Mouse (Mus musculus): ENCODE measurements around the gene Ahdc1. TPM values are rescaled to one million over a fixed set of nuclear protein-coding genes. Genes with fewer than 3 reads are reported as not detected.
A peak's percentile ranks its signal among the peaks of the same experiment; 100 is the strongest.

The Ahdc1 gene
- polyA plus RNA-seq, 1 experiment, result 21.7 TPM

DNA sequence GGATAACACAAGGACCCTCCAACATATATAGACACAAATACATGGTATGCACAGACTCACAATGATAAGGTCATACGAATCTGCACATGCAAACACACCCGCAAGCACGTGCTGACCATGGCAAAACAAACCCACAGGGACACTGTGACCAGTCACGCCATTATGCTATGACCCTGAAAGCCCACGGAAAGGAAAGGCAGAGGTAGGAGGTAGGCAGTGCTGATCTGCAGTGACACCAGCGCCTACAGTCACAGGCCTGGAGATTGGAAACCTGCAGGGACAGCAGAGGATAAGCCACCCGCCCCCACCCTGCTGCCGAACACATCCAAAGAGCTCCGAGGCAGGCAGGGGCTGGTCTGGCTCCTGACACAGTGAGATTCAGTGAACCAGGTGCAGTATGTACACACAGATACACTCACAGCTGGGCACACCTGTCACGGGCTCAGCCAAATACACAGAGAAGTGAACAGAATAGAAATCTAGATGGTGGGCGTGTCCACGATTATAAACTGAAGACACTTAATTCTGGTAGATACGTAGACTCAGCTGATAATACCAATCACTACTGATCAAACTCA lies 42.0 kb downstream of the Ahdc1 start:
- TF ChIP-seq CTCF (IDR thresholded peaks at IDR 0.05; ENCODE audit: control insufficient read depth, insufficient read depth, low read length) (no peak), POLR2A (IDR thresholded peaks at IDR 0.05; ENCODE audit: borderline replicate concordance, control insufficient read depth, low read depth, low read length) (no peak)
- Histone ChIP-seq H3K27ac (ENCODE audit: control insufficient read depth, insufficient read depth, low read depth, low read length, poor library complexity) (no peak overlapping the region), H3K4me3 (replicated peaks; ENCODE audit: control insufficient read depth, low read depth, low read length) (no peak overlapping the region), H3K4me1 (ENCODE audit: control insufficient read depth, insufficient read depth, low read length) (peaks cover 18% of the 10 kb centered on the region)
- 82% methylated on average over 13 of the region's 13 CpGs for WGBS

DNA sequence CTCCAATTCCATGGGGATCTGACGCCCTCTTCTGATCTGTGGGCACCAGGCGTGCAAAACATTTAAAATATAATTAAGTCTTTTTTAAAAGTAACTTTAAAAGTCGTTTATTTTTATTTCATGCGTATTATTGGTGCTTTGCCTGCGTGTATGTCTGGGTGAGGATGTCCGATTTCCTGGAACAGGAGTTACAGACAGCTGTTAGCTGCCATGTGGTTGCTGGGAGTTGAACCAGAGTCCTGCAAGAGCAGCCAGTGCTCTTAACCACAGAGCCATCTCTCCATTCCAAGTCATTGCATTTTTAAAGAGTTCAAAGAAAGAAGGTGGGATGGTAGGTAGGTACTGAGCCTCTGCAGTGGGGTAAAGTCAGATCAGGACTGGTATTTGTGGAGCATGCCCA lies 43.5 kb downstream of the Ahdc1 start:
- H3K4me1 ChIP-seq (ENCODE audit: control insufficient read depth, insufficient read depth, low read length), result peaks cover 20% of the 10 kb centered on the region
- TF ChIP-seq CTCF (IDR thresholded peaks at IDR 0.05; ENCODE audit: control insufficient read depth, insufficient read depth, low read length) (no peak), POLR2A (IDR thresholded peaks at IDR 0.05; ENCODE audit: borderline replicate concordance, control insufficient read depth, low read depth, low read length) (no peak)
- 70% methylated on average over 6 of the region's 6 CpGs for WGBS
- no peak overlapping the region for H3K27ac ChIP-seq (ENCODE audit: control insufficient read depth, insufficient read depth, low read depth, low read length, poor library complexity)
- no peak overlapping the region for H3K4me3 ChIP-seq (replicated peaks; ENCODE audit: control insufficient read depth, low read depth, low read length)

DNA sequence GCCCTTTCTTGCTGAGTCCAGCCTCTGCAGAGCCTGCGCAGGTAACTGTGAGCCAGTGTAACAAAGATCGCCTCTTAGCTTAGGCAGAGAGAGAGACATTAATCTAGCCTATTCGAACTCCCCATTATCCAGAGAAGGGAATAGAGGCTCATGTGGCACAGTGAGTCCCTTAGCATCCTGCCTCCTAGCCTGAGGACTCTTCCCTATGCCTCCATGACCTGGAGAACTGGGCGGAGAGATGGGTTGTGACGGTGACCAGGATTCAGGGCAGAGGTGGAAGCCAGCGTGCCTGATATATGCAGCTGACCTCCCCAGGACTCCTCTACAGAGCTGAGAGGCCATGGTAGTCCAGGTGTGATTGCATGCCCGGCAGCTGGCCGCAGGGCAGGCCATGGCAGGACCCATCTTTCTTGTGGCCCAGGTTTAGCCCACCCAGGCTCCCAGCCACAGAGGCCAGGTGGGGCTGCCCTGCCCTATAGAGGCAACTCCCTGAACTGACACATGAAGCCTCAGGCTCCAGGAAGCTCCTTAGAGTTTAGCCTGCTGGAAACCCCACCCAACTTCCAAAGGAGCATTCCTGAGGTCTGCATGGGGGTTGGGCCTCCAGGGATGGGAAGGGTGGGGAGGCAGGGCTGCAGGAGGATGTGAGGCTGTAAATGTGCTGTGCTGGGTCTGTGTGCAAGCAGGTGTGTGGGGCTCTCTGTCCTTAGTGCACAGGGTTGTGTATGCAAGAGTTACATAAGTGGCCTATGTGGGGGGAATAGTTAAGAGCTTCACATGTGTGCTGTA lies 44.3 kb downstream of the Ahdc1 start:
- peaks cover 19% of the 10 kb centered on the region for H3K4me1 ChIP-seq (ENCODE audit: control insufficient read depth, insufficient read depth, low read length)
- 88% methylated on average over 8 of the region's 8 CpGs for WGBS

DNA sequence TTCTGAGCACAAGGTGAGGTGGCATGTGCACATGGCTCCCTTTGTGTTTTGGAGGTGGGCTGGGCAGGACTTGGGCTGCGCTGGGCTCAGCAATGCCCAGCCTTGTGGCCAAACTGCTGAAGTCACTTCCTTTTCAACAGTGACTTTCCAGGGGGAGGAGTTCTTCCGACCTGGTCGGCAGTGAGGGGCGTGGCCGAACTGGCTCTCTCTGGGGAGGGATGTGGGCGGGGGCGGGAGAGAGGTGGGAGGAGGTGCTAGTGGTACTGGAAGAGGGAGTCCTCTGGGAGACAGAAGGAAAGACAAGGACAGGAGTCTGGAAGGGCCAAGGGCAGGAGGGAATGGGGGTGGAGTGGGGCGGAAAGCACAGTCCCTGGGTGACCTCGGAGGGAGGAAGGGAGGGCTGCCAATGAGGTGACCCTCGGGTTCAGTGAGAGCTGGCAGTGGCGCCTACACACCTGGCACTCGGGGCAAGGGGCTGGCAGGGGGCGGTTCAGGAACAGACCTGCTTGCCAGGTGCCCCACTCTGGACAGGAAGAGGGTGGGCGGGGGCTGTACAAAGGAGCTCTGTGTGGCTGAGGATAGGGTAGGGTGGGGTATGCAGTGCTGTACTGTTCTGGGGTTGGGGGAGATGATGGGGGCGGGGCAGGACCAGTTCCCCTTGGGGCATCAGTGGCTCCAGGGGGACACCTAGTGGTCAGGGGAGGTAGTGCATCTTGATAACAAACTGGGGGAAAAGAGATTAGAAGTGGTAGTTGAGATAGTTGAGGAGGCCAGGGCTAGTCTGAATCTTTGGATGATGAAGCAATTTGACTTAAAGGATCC lies 45.2 kb downstream of the Ahdc1 start:
- peak; percentile 83 for TF ChIP-seq CTCF (IDR thresholded peaks at IDR 0.05; ENCODE audit: control insufficient read depth, insufficient read depth, low read length)
- TF ChIP-seq POLR2A (IDR thresholded peaks at IDR 0.05; ENCODE audit: borderline replicate concordance, control insufficient read depth, low read depth, low read length), result peak; percentile 57; the same call in 1 of the 2 replicates
- Histone ChIP-seq H3K4me3 (replicated peaks; ENCODE audit: control insufficient read depth, low read depth, low read length) (peak overlapping the region; percentile 38), H3K4me1 (ENCODE audit: control insufficient read depth, insufficient read depth, low read length) (peaks cover 12% of the 10 kb centered on the region; the same call in 1 of the 2 replicates), H3K27ac (ENCODE audit: control insufficient read depth, insufficient read depth, low read depth, low read length, poor library complexity) (peak overlapping the region; percentile 60; the same call in 1 of the 2 replicates)
- WGBS, result under 1% methylated on average over 15 of the region's 15 CpGs

More for the DNA sequence above, 44.3 kb downstream of the Ahdc1 start:
- H3K27ac ChIP-seq (ENCODE audit: control insufficient read depth, insufficient read depth, low read depth, low read length, poor library complexity), result peak overlapping the region; percentile 25; the same call in 1 of the 2 replicates
- no peak overlapping the region for H3K4me3 ChIP-seq (replicated peaks; ENCODE audit: control insufficient read depth, low read depth, low read length)
- TF ChIP-seq POLR2A (IDR thresholded peaks at IDR 0.05; ENCODE audit: borderline replicate concordance, control insufficient read depth, low read depth, low read length), result no peak
- no peak for TF ChIP-seq CTCF (IDR thresholded peaks at IDR 0.05; ENCODE audit: control insufficient read depth, insufficient read depth, low read length)

DNA sequence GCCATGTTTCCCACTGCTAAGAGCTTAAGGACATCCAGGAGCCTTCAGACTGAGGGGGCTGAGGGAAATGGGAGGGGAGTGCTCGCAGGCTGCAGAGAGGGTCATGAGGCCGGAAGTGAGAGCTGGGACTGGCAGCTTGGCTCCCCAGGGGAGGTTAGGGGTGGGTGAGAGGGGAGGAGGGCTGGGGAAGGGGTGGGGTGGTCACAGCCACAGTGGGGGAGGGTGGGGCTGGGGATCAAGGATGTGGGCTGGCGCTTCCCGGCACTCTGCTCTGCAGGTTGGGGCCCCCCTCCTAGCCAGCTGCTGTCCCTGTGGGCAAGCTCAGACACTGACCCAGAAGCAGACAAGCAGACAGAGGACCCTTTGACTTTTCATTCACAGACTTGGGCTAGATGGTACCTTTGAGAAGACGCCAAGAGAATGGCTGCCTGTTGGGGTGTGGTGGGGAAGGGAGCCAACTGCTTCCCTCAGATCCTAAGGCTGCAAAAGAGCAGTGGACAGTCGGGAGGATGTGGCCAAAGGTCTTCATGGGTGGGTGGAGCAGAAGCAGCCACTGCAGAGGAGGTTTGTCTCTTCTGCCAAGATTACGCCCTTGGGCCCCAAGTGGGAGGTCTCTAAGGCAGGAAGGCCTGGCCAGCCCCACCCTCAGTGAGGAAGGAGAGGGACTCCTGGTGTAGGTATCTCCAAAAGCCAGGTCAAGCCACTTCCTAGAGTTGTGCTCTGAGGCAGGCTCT lies 46.5 kb downstream of the Ahdc1 start:
- peaks cover 12% of the 10 kb centered on the region; the same call in 1 of the 2 replicates for H3K4me1 ChIP-seq (ENCODE audit: control insufficient read depth, insufficient read depth, low read length)
- peak overlapping the region; percentile 51 for H3K27ac ChIP-seq (ENCODE audit: control insufficient read depth, insufficient read depth, low read depth, low read length, poor library complexity)
- H3K4me3 ChIP-seq (replicated peaks; ENCODE audit: control insufficient read depth, low read depth, low read length), result no peak overlapping the region
- TF ChIP-seq POLR2A (IDR thresholded peaks at IDR 0.05; ENCODE audit: borderline replicate concordance, control insufficient read depth, low read depth, low read length), result 0 out of 2 replicates have a peak, but pooled peaks have one; percentile 19
- no peak for TF ChIP-seq CTCF (IDR thresholded peaks at IDR 0.05; ENCODE audit: control insufficient read depth, insufficient read depth, low read length)
- WGBS, result 2% methylated on average over 7 of the region's 7 CpGs

DNA sequence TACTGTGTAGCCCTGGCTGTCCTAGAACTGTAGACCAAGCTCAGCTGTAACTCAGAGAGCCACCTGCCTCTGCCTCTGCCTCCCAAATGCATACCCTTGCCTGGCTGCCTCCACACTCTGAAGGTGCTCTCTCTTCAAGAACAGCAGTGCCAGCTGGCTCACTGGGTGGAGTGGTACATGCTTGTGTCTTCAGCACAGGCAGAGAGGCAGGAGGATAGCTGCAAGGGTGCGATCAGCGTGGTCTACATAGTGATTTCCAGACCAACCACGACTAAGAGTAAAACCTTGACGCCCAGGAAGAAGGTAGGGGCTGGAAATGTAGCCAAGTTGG lies 47.0 kb downstream of the Ahdc1 start:
- Histone ChIP-seq H3K27ac (ENCODE audit: control insufficient read depth, insufficient read depth, low read depth, low read length, poor library complexity) (peak overlapping the region; percentile 51), H3K4me1 (ENCODE audit: control insufficient read depth, insufficient read depth, low read length) (peaks cover 12% of the 10 kb centered on the region; the same call in 1 of the 2 replicates), H3K4me3 (replicated peaks; ENCODE audit: control insufficient read depth, low read depth, low read length) (no peak overlapping the region)
- no peak for TF ChIP-seq POLR2A (IDR thresholded peaks at IDR 0.05; ENCODE audit: borderline replicate concordance, control insufficient read depth, low read depth, low read length)
- WGBS, result 54% methylated on average over 4 of the region's 4 CpGs

DNA sequence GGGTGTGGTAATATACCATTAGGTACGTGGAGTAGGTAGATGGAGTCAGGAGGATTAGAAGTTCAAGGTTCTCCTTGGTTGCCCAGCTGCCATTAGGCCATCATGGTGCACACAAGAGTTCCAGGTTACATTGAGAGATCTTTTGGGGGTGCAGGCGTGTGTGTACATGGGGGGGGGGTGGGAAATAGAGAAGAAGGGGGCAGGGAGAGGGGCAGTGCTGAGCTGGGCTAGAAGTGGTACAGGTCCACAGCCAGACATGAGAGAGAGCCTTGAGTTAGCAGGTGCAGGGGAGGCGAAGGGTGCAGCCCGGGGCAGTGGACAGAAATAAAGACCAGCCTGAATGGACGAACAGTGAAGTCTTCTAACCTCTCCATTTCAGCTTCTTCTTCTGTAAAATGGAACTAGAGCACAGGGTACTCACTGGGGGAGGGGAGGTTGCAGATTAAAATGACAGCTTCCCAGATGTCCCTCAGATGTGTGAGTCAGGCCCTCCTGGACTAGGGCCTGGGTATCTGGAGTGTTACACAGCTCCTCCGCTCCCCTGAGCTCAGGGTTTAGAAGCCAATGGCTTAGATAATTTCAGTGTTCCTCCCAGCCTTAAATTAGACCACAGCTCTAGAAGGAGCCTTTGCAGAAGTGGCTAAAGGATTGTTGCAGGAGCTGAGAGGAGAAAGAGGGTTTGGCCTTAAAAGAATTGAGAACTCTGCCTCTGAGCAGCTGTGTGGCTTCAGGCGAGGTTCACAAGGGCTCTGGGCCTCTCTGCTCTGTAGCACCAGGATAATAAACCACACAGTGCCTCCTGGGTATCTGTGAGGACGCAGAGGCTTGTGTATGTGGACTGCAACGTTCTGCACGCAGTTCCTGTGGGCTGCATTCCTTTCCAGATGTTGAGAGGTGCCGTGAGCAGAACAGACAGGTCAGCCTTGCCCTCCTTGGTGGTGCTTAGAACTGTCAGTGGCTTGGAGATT lies 47.7 kb downstream of the Ahdc1 start:
- 60% methylated on average over 11 of the region's 11 CpGs for WGBS
- H3K4me3 ChIP-seq (replicated peaks; ENCODE audit: control insufficient read depth, low read depth, low read length), result no peak overlapping the region
- TF ChIP-seq CTCF (IDR thresholded peaks at IDR 0.05; ENCODE audit: control insufficient read depth, insufficient read depth, low read length) (no peak), POLR2A (IDR thresholded peaks at IDR 0.05; ENCODE audit: borderline replicate concordance, control insufficient read depth, low read depth, low read length) (no peak)
- H3K4me1 ChIP-seq (ENCODE audit: control insufficient read depth, insufficient read depth, low read length), result peaks cover 12% of the 10 kb centered on the region; the same call in 1 of the 2 replicates
- no peak overlapping the region; the same call in 1 of the 2 replicates for H3K27ac ChIP-seq (ENCODE audit: control insufficient read depth, insufficient read depth, low read depth, low read length, poor library complexity)
